Mouse (Mus musculus) mesoderm, embryonic 11.5 days (tissue): ENCODE measurements around the gene 4930447F04Rik.

Experiments
- DNase-seq: peaks from one replicate; pipeline ENCODE4 v3.0.0-alpha.2; 2012; ENCODE audit warnings: low read depth, low spot score

Gene 4930447F04Rik

GRCm38 (mm10) chrX:66304124-66304523, at the start of gene 4930447F04Rik:
TSS of gene 4930447F04Rik (minus strand) at chrX:66304224.
- no peak for DNase-seq
